Mouse (Mus musculus): ENCODE measurements at regions not wholly inside any gene's neighbourhood (a gene's known extent, or its start where the extent isn't known, plus 50 kb on each side); places are given as distances from the start of the nearest gene placed in this dataset.
"Not testable (repeated sequence)": the region's sequence is repeated elsewhere in the genome, so short reads cannot be mapped to it uniquely, and the experiment has no call there.

DNA sequence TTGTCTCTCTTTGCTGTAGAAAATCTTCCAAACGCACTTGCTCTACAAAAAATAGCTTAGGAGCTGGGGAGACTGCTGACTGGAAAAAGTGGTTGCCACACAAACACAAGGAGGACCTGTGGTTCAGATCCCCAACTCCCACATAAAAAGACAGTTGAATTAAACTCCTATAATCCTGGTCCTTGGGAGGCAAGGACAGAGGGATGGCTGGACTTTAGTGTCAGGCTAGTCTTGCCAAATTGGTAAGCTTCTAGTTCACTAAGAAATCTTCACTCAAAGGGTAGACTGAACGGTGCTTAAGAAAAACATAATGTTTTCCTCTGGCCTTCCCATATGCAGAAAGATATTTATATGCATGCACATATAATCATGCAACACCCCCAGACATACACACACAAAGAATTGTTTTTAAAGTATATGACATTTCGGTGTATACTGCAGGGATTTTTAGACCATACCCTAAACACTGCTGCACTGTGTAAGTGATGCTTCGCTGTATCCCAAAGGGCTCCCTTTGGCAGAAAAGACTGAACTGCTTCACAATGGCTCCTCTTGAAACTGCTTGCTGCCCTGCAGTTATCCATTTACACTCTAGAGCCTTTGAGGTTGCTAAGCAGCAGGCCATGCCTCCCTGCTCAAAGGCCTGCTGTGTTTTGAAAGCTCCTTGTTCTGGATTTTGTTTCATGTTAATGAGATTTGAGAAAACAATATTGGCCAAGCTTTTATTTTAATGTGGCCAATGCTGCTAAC lies 1299.3 kb downstream of the Zfp704 start:
- peak in 1 of 2 experiments; percentile 8 for DNase-seq (ENCODE audit: low spot score in 2 of 2)

DNA sequence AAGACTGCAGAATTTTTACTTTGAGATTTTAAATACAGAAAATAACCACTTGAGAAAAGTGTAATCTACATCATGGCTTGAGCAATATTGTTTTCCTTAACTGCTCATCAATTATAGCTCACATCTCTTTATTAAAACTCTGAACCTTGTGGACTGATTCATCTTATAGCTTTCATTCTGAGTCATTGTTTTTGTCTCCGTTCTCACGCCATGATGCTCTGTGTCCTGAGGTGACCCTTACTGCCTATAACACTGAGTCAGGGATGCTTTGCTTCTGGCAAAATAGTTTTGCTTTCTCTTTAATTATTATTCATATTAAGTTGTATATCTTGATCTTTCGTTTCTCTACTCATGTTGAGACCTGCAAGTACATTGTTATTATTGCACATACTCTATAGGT lies 1302.6 kb downstream of the Zfp704 start:
- DNase-seq (ENCODE audit: low spot score in 2 of 2), result no peak

DNA sequence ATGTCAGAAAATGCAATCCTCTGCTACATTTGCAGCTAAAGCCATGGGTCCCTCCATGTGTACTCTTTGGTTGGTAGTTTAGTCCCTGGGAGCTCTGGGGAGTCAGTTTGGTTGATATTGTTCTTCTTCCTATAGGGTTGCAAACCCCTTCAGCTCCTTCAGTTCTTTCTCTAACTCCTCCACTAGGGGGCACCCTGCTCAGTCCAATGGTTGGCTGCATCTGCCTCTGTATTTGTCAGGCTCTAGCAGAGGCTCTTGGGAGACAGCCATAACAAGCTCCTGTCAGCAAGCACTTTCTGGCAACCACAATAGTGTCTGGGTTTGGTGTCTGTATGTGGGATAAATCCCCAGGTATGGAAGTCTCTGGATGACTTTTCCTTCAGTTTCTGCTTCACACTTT lies 1305.1 kb downstream of the Zfp704 start:
- no peak for DNase-seq (ENCODE audit: low spot score in 2 of 2)

- DNase-seq (ENCODE audit: low spot score in 2 of 2), result no peak
Observed at GRCm38 (mm10) chr3:8293036-8293435, 1316.8 kb downstream of the Zfp704 start.

DNA sequence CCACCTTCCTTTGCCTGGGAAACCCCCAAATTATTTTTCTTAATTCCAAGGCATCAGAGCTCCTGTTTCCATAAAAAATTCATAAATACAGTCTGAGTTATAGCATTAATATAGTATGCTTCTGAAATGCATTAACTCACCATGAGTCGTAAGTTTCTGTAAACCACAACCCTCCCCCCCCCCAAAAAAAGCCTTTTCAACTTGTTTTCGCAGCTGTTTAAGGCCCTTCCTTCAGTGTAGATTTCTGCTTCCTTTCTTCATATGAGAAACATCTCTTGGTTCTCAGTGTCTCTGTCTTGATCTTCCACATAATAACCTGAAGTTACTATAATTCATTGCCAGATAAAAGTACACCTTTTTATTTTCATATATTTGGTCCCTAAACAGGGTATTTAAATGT lies 1320.3 kb downstream of the Zfp704 start:
- no peak for DNase-seq (ENCODE audit: low spot score in 2 of 2)

DNA sequence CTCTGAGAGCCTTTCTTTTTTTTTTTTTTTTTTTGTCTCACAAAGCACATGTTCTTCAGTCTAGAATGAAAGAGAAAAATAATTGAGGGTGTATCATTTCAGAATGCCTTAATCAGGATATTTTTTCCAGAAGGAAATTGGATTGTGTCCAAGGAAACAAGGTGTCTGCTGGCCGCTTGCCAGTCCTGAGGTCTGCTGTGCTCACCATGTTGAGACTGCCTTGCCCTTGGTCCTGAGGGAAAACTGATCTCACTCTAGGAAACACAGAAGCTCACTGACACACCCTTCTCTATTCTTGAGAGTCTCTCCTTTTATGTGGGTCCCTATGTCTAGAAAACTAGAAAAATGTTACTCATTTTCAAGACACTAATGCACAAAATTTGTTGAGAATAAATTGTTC lies 1321.4 kb downstream of the Zfp704 start:
- DNase-seq (ENCODE audit: low spot score in 2 of 2), result no peak

GRCm38 (mm10) chr3:8284655-8285428 lies 1325.0 kb downstream of the Zfp704 start:
- DNase-seq (ENCODE audit: low spot score in 2 of 2), result no peak

- DNase-seq (ENCODE audit: low spot score in 2 of 2), result no peak
Observed at GRCm38 (mm10) chr3:8282411-8282810, 1327.5 kb downstream of the Zfp704 start.

GRCm38 (mm10) chr3:8276661-8277060 lies 1333.2 kb downstream of the Zfp704 start:
- DNase-seq (ENCODE audit: low spot score in 2 of 2), result no peak

- no peak for DNase-seq (ENCODE audit: low spot score in 2 of 2)
Observed at GRCm38 (mm10) chr3:8270935-8271298, 1339.0 kb downstream of the Zfp704 start.

GRCm38 (mm10) chr3:8270009-8270934 lies 1339.6 kb downstream of the Zfp704 start:
- DNase-seq (ENCODE audit: low spot score in 2 of 2), result no peak

GRCm38 (mm10) chr3:8265783-8266182 lies 1344.1 kb downstream of the Zfp704 start:
- DNase-seq (ENCODE audit: low spot score in 2 of 2), result no peak

DNA sequence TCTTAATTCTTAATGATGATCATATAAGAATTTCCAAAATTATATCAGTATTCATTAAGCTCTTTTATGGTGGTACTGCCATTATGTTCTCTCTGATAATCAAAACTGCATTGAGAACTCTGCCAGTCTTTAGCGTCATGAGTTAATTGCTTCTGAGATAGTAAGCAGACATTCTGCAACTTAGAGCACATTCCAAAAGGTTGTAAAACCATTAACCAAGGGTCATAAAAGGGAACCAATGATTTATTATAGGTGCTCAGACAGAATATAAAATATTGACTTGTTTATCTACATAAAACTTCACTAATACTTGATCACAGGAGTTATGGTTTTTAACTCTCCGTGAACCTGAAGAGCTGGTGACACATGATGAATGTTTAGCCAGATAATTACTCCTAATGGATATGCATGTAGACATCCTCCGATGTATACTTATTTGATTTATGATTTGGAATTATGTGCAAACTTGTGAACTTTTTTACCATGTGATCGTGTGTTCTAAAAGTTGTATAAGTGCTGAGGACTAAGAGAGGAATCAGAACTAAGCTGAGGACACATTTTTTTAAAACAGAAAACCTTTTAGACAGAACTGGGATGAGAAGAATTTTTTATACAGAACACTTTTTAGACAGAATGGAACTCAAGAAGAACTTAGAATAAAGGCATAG lies 1345.4 kb downstream of the Zfp704 start:
- DNase-seq (ENCODE audit: low spot score in 2 of 2), result no peak

DNA sequence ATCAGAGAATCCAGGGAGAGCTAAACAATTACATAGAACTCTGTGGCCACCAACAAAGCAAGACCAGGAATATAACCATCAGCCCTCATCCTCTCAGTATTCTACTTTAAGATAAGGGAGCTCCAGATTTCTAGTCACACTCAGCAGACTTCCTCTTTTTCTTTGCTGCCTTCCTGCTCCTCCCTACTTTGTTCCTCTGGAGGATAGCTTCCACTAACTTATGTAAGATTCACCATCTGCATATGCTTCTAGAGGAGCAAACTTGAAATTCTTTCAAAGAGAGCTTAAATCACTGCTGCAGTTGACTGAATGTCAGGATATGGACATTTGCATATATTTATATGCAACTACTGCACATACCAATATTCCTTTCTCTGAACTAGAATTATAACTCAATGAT lies 1352.6 kb downstream of the Zfp704 start:
- no peak for DNase-seq (ENCODE audit: low spot score in 2 of 2)

GRCm38 (mm10) chr3:8252311-8252710 lies 1357.6 kb downstream of the Zfp704 start:
- DNase-seq (ENCODE audit: low spot score in 2 of 2), result no peak

DNA sequence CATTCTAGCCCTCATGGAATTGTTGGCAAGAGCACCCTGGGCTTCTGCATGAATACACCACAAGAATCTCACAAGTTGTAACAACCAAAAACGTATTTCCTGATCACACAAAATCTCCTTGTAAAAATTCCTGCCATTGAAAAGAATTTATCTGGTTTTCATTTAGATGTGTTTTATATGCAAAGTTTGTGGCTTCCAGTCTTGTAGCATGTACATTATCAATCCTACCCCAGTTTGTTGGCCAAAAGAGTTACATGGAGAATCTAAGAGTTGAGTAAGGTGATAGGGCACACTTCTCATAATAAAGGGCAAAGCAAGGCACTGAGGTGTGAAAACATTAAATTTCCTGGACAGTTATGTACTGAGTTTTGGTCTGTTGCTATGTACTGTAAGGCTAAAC lies 1361.0 kb downstream of the Zfp704 start:
- no peak for DNase-seq (ENCODE audit: low spot score in 2 of 2)

DNA sequence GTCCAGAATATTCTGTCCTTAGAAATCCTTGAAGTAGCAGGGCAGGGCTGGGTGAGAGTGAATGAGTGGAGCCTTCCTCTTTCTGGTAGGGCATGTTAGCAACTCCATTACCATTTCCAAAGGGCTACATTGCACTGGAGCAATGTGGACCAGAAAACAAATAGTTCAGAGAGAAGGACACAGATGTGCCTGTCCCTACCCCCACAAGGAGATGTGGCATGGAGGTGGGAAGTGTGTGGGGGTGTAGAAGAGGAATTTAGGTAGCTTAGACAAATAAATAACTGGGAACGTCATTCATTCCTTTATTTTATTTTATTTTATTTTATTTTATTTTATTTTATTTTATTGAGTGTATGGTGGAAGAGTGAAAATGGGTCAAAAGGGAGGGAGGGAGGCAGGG lies 1364.1 kb downstream of the Zfp704 start:
- DNase-seq (ENCODE audit: low spot score in 2 of 2), result peak; percentile 22 to 58

- DNase-seq (ENCODE audit: low spot score in 2 of 2), result peak; percentile 12 to 14
Observed at GRCm38 (mm10) chr3:8245195-8245789, 1364.6 kb downstream of the Zfp704 start.

DNA sequence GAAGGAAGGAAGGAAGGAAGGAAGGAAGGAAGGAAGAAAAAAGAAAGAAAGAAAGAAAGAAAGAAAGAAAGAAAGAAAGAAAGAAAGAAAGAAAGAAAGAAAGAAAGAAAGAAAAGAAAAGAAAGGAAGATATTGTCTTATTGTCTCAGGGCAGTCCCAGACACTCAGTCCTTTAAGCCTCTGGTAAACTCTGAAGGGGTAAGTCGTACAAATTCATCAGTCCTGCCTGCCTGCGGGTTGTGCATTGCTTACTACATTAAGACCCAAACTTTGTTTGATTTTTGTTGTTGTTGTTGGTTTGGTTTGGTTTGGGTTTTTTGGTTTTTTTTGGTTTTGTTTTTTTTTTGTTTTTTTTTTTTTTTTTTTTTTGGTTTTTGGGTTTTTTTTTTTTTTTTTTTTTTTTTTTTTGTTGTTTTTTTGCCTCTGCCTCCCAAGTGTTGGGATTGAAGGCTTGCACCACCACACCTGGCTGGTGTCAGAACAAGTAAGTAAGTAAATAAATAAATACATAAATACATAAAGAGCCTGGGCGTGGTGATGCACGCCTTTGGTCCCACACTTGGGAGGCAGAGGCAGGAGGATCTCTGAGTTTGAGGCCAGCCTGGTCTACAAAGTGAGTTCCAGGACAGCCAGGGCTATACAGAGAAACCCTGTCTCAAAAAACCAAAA lies 1365.2 kb downstream of the Zfp704 start:
- not testable (repeated sequence) for DNase-seq (ENCODE audit: low spot score in 2 of 2)

DNA sequence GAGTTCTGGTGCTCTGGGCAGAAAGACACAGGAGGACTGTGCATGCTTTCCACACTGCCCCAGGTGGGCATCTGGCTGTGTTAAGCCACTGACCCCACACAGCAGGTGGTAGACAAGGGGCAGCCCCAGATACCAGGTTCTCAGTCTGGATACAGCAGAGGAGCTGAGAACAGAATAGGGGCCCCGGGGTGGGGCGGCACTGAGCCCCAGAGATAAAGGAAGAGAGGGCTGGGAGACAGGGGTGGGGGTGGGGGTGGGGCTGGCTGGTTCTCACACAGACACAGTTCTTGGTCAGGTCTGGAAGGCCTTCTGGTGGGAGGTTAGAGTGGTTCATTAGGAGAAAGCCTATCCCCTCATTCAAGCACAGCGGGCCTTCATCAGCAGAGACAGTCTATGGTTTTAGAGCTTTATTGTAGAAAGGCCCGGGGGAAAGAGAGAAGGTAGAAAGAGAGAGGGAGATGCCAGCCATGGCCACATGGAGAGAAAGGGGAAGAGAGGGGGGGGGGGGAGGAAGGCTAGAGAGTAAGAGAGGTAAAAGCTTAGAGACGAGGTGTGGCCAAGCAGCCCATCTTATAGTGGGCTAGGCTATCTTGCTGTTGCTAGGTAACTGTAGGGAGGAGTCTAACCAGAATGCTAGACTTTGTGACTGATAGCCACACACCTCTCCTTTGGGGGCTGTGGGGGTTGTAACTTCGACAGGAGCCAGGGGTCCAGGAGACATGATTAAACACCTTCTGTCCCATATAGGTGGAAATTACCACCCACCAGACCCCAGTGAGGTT lies 1403.1 kb downstream of the Zfp704 start:
- no peak for DNase-seq (ENCODE audit: low spot score in 2 of 2)
